Mouse (Mus musculus) bone marrow macrophage, adult 2 months (primary cell): Measurements from ENCODE around the gene Pde4d.

Experiments used
- CTCF ChIP-seq: IDR thresholded peaks from 2 replicates; pipeline ENCODE4 v1.5.1; 2012; ENCODE audit warnings: low read depth, mild to moderate bottlenecking, low read length, moderate library complexity
- POLR2A ChIP-seq: IDR thresholded peaks from 2 replicates; pipeline ENCODE4 v1.6.1; 2012; ENCODE audit warnings: mild to moderate bottlenecking, low read depth, low read length, borderline replicate concordance

- no peak for TF ChIP-seq CTCF
- no peak for TF ChIP-seq POLR2A
These were observed 1307.1 kb downstream of the Pde4d start for GRCm38 (mm10) chr13:109756854-109757253.
